Mouse (Mus musculus): Measurements from ENCODE around the gene Purb.
"Not testable (repeated sequence)": the region's sequence is repeated elsewhere in the genome, so short reads cannot be mapped to it uniquely, and the experiment has no call there.

Gene Purb

GRCm38 (mm10) chr11:6443727-6444076 is 32.0 kb downstream of the Purb start:
- no peak for DNase-seq

- DNase-seq = no peak
Observed at GRCm38 (mm10) chr11:6443102-6443501, 32.6 kb downstream of the Purb start.

DNA sequence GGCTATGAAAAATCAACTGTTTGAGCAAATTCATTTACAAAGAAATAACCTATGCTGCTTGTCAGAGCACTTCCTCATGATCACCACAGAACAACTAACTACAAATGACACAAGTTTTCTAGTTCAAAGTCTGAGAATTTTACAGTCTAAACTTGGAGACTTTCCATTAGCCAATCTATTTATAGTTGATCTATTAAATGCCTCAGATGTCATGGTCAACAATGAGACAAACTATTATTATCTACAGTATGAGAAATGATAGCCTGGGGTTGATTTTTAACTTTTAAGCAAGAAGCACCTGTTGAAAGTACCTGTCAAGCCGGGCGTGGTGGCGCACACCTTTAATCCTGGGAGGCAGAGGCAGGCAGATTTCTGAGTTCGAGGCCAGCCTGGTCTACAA is 33.2 kb downstream of the Purb start:
- DNase-seq = no peak

GRCm38 (mm10) chr11:6440171-6440570 is 35.5 kb downstream of the Purb start:
- no peak for DNase-seq

GRCm38 (mm10) chr11:6437667-6438066 is 38.0 kb downstream of the Purb start:
- no peak for DNase-seq

DNA sequence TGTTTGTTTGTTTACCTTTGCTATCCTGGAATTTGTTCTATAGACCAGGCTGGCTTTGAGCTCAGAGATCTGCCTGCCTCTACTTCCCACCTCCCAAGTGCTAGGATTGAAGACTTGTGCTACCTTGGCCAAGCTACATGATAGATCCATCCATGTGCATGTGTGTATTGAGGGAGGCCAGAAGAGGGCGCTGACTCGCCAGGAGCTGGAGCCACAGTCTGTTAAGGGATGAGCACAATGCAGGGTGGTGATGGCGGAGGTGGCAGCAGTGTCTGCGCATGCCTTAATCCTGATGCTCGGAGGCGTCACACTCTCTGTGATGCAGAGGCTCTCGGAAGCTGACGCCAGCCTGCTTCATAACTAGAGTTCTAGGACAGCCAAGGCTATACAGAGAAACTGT is 39.3 kb downstream of the Purb start:
- peak; percentile 35 for DNase-seq

- DNase-seq = no peak
Observed at GRCm38 (mm10) chr11:6430186-6430585, 45.5 kb downstream of the Purb start.

DNA sequence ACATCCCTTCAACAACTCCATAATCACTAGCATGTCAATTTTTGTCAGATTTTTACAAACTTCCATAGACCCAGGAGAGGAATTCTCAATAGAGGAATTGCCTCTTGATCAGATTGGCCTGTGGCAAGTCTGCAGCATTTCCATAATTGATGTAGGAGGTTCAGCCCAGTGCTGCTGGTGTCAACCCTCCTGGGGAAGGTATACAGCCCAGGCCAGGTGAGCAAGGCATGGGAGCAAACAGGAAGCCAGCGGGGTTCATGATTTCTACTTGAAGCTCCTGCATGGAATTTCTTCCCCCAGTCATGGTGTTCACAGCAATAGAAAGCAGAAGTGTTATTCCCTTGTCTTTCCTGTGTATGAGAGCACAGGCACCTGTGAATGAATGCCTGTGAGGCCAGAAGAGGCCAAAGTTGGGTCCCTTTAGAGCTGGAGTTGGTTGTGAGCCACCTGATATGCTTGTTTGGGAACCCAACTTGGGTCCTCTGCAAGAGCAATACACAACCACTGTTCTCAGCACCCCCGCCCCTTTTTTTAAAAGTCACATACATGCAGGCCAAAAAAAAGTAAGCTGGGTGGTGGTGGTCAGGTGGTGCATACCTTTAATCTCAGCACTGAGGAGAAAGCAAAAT is 54.9 kb downstream of the Purb start:
- no peak for DNase-seq

DNA sequence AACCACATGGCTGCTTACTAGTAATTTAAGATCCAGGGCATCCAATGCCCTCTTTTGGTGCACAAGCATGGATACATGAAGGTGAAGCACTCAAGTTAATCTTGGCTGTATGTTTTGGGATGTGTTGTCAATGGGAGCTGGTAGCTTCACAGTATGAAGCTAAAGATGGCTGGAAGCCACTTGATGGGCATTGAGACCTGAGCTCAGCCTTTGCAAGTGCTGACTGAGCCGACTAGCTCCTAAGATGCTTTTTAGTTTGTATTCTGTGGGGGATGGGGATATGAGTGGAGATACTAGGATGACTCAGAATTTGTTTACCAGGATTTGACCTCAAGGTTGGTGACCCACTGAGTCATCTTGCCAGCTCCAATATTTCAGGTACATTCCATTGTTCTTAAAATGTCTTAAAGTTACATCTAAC is 55.4 kb downstream of the Purb start:
- no peak for DNase-seq

DNA sequence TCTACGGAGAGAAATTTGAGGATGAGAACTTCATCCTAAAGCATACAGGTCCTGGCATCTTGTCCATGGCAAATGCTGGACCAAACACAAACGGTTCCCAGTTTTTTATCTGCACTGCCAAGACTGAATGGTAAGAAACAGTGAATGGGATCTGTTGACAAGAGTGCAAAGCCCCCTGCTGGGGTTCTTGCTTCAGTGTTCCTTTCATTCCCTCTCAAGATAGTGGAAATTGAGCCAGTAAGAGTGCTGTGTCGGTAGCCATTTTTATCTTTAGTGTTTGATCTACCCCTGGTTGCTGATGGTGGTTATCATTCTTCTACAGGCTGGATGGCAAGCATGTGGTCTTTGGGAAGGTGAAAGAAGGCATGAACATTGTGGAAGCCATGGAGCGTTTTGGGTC is 56.6 kb downstream of the Purb start:
- DNase-seq = not testable (repeated sequence)

- DNase-seq = no peak
Observed at GRCm38 (mm10) chr11:6418751-6419150, 57.0 kb downstream of the Purb start.
